Mouse (Mus musculus) forebrain, embryonic 16.5 days (tissue): Measurements from ENCODE around the gene Zscan4d. TPM values are rescaled to one million over a fixed set of nuclear protein-coding genes. Genes with fewer than 3 reads are reported as not detected.
"Not testable (repeated sequence)": the region's sequence is repeated elsewhere in the genome, so short reads cannot be mapped to it uniquely, and the experiment has no call there.

Experiments used
- ATAC-seq: fragments of 200-750 bp; cut with Nextera tagmentation; 2 replicates; pipeline ENCODE4 v1.8.0; 2017; ENCODE audit warnings: mild to moderate bottlenecking, moderate library complexity
- H3K27ac ChIP-seq: fragments of 300-500 bp; sonication (generic); 2 replicates; pipeline ENCODE4 v1.5.1; 2014; ENCODE audit warnings: low read length, control low read depth
- H3K27me3 ChIP-seq: fragments of 300-500 bp; sonication (generic); replicated peaks from 2 replicates; pipeline ENCODE4 v1.6.1; 2014; ENCODE audit warnings: low read length; ENCODE audit not compliant: control insufficient read depth, insufficient read depth
- H3K36me3 ChIP-seq: fragments of 300-500 bp; sonication (generic); 2 replicates; pipeline ENCODE4 v1.6.1; 2014; ENCODE audit not compliant: control insufficient read depth, insufficient read depth
- H3K4me1 ChIP-seq: fragments of 300-500 bp; sonication (generic); replicated peaks from 2 replicates; pipeline ENCODE4 v1.6.1; 2014; ENCODE audit warnings: low read length; ENCODE audit not compliant: control insufficient read depth, insufficient read depth
- H3K4me2 ChIP-seq: fragments of 300-500 bp; sonication (generic); 2 replicates; pipeline ENCODE4 v1.6.1; 2014; ENCODE audit warnings: mild to moderate bottlenecking, low read length, control low read depth
- H3K4me3 ChIP-seq: fragments of 300-500 bp; sonication (generic); replicated peaks from 2 replicates; pipeline ENCODE4 v1.5.1; 2014; ENCODE audit warnings: mild to moderate bottlenecking, low read length, control low read depth
- H3K9ac ChIP-seq: fragments of 300-500 bp; sonication (generic); replicated peaks from 2 replicates; pipeline ENCODE4 v1.6.1; 2014; ENCODE audit warnings: low read depth, low read length, control low read depth
- H3K9me3 ChIP-seq: fragments of 300-500 bp; sonication (generic); 2 replicates; pipeline ENCODE4 v1.6.1; 2016; ENCODE audit warnings: low read length; ENCODE audit not compliant: control insufficient read depth
- WGBS: fragments of 180-500 bp; shearing (Covaris S2); extraction: QIAGEN DNeasy Blood & Tissue Kit; methylation state at CpG from one replicate; pipeline ENCODE4 v1.1.7; 2014; 5-methylcytosine and 5-hydroxymethylcytosine counted together
- polyA plus RNA-seq: library from polyadenylated mRNA; unstranded; fragments of >200 nt; fragmentation: Nextera tagmentation; extraction: Ambion mirVana; gene quantifications from 2 replicates; pipeline ENCODE4 v1.2.1, GENCODE M21; 2015

The Zscan4d gene
- not detected in 2 replicates for polyA plus RNA-seq

DNA sequence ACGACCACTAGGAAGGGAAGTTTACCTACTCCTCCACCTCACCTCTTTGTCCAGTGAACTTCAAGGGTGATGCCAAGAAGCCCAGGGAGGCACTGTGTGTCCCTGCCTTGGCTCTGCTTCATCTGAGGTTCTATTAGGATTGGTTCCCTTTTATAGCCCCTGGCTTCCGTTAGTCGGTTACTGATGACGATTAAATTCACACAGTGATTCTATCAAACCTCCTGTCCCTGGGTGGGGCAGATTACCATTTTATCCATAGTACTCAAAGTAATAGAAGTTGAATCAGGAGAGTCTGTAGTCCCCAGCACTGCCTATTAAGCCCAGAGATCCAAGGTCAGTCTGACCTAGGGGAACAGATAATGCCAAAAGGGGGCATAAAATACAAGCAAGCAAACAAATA, at the start of gene Zscan4d:
Gene Zscan4d (minus strand): TSS at position 101 of the 400 bp plus-strand sequence.
- WGBS, result 90% methylated on average over 4 of the region's 4 CpGs
- not testable (repeated sequence) for ATAC-seq

DNA sequence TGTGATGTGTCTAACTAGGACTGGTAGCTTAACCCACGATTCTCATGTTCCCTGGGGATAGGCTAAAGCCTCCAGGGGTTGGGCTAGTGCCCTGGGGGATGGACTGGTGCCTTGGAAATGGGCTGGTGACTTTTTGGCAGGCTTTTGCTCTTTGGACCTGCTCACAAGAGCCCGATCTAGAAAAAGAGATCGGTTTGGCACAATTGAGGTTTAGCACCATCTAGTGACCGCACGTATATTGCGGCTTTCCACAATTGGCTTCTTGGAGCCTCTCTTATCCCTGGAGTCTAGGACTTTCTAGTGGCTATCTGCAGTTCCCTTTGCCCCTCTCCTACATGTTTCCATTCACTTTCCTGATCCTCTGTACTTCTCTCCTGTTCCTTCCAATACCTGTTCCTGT, 7.9 kb downstream of the Zscan4d start:
- H3K4me2 ChIP-seq, H3K9ac ChIP-seq, H3K4me3 ChIP-seq, H3K9me3 ChIP-seq, H3K4me1 ChIP-seq, H3K27ac ChIP-seq, H3K36me3 ChIP-seq, ATAC-seq, H3K27me3 ChIP-seq: not testable (repeated sequence)
- WGBS, result 51% methylated on average over 6 of the region's 6 CpGs

More for the DNA sequence above, at the start of gene Zscan4d:
- not testable (repeated sequence) for H3K27ac ChIP-seq, H3K27me3 ChIP-seq, H3K36me3 ChIP-seq, H3K4me3 ChIP-seq, H3K4me1 ChIP-seq, H3K9me3 ChIP-seq, H3K9ac ChIP-seq, H3K4me2 ChIP-seq

Other genes starting within 250 kb of the Zscan4d start
- not detected in 2 replicates for gene Zscan4c, start 160.4 kb downstream of the Zscan4d start, polyA plus RNA-seq
- gene Zscan4-ps1, start 96.5 kb downstream of the Zscan4d start, polyA plus RNA-seq, result not detected in 2 replicates
- not detected in 2 replicates for gene Zscan4e, start 144.5 kb upstream of the Zscan4d start, polyA plus RNA-seq
- gene Zscan4f, start 231.8 kb upstream of the Zscan4d start, polyA plus RNA-seq, result not detected in 2 replicates